ENCODE assay signal across 19 mouse cellular contexts in genomic region chr13:32040822-32041221, GRCm38 (mm10).
"Had no signal": no experiment of that assay in that cellular context is flagged by ENCODE, and none has a peak within 500 bp of the region (broad histone marks: within the 10 kb centered on the region; RNA-seq: fewer than 3 reads in every experiment).

No protein-coding gene starts in this region.

- H3K9ac ChIP-seq: kidney, embryonic 15.5 days; midbrain, embryonic 12.5 days; midbrain, embryonic 15.5 days; neural tube, embryonic 12.5 days; neural tube, embryonic 15.5 days had no signal

- ATAC-seq: midbrain, embryonic 15.5 days had no signal

- H3K4me1 ChIP-seq: midbrain, embryonic 12.5 days; midbrain, embryonic 15.5 days; neural tube, embryonic 12.5 days; neural tube, embryonic 15.5 days had no signal

- H3K36me3 ChIP-seq: kidney, embryonic 15.5 days; midbrain, embryonic 12.5 days; midbrain, embryonic 15.5 days; neural tube, embryonic 12.5 days; neural tube, embryonic 15.5 days had no signal

- H3K27ac ChIP-seq: kidney, embryonic 15.5 days; left cerebral cortex, adult 2 months; midbrain, embryonic 12.5 days; midbrain, embryonic 15.5 days; neural tube, embryonic 12.5 days; neural tube, embryonic 15.5 days; stomach, postnatal 0 days had no signal

- H3K9me3 ChIP-seq: kidney, embryonic 15.5 days; midbrain, embryonic 12.5 days; midbrain, embryonic 15.5 days; neural tube, embryonic 12.5 days; neural tube, embryonic 15.5 days had no signal

- DNase-seq: kidney, adult 11 months; kidney, adult 8-10 months; kidney, postnatal 10 days; kidney, postnatal 36 days; layer of hippocampus, postnatal 36 days; lung, adult 2 months; lung, postnatal 14 days; lung, postnatal 4 days; right cerebral cortex, adult 18-20 months; right cerebral cortex, postnatal 14 days; right cerebral cortex, postnatal 4 days; thymus, postnatal 25 days had no signal

- H3K4me3 ChIP-seq: kidney, embryonic 15.5 days; left cerebral cortex, adult 2 months; midbrain, embryonic 12.5 days; midbrain, embryonic 15.5 days; neural tube, embryonic 12.5 days; neural tube, embryonic 15.5 days had no signal

- H3K27me3 ChIP-seq: kidney, embryonic 15.5 days; midbrain, embryonic 12.5 days; midbrain, embryonic 15.5 days; neural tube, embryonic 12.5 days; neural tube, embryonic 15.5 days had no signal

- H3K4me2 ChIP-seq: kidney, embryonic 15.5 days; midbrain, embryonic 12.5 days; midbrain, embryonic 15.5 days; neural tube, embryonic 12.5 days; neural tube, embryonic 15.5 days had no signal
